Mouse (Mus musculus) ovary, adult 18-20 months (tissue): ENCODE results near the gene Nap1l1.
A peak's percentile ranks its signal among the peaks of the same experiment; 100 is the strongest.
"Not testable (repeated sequence)": the region's sequence is repeated elsewhere in the genome, so short reads cannot be mapped to it uniquely, and the experiment has no call there.

Source experiments
- DNase-seq: peaks from one replicate; pipeline ENCODE4 v3.0.0; 2022; ENCODE audit warnings: low spot score, mixed read lengths

Gene Nap1l1

GRCm38 (mm10) chr10:111479599-111479998 lies 6.6 kb downstream of the Nap1l1 start:
- no peak for DNase-seq

GRCm38 (mm10) chr10:111482654-111483053 lies 9.6 kb downstream of the Nap1l1 start:
- no peak for DNase-seq

- DNase-seq = no peak
Measured at GRCm38 (mm10) chr10:111484079-111484478, 11.1 kb downstream of the Nap1l1 start.

GRCm38 (mm10) chr10:111488793-111489192 lies 15.8 kb downstream of the Nap1l1 start:
- no peak for DNase-seq

GRCm38 (mm10) chr10:111490079-111490478 lies 17.1 kb downstream of the Nap1l1 start:
- DNase-seq = not testable (repeated sequence)

GRCm38 (mm10) chr10:111495888-111496287 lies 22.9 kb downstream of the Nap1l1 start:
- no peak for DNase-seq

- no peak for DNase-seq
Measured at GRCm38 (mm10) chr10:111499892-111500291, 26.9 kb downstream of the Nap1l1 start.

GRCm38 (mm10) chr10:111503071-111503470 lies 30.0 kb downstream of the Nap1l1 start:
- DNase-seq = peak; percentile 25

GRCm38 (mm10) chr10:111503716-111504115 lies 30.7 kb downstream of the Nap1l1 start:
- DNase-seq = no peak

- DNase-seq = no peak
Measured at GRCm38 (mm10) chr10:111504606-111505005, 31.6 kb downstream of the Nap1l1 start.

- no peak for DNase-seq
Measured at GRCm38 (mm10) chr10:111505406-111505805, 32.4 kb downstream of the Nap1l1 start.

GRCm38 (mm10) chr10:111506101-111506925 lies 33.3 kb downstream of the Nap1l1 start, which contains the start of gene Phlda1:
Gene Phlda1, plus strand, starts transcription at chr10:111506286.
- peak; percentile 91 for DNase-seq

- no peak for DNase-seq
Measured at GRCm38 (mm10) chr10:111506926-111507459, 34.0 kb downstream of the Nap1l1 start.

GRCm38 (mm10) chr10:111507460-111508211 lies 34.6 kb downstream of the Nap1l1 start:
- peak; percentile 36 for DNase-seq

- no peak for DNase-seq
Measured at GRCm38 (mm10) chr10:111508324-111509080, 35.5 kb downstream of the Nap1l1 start.

GRCm38 (mm10) chr10:111509103-111509784 lies 36.2 kb downstream of the Nap1l1 start:
- no peak for DNase-seq

- no peak for DNase-seq
Measured at GRCm38 (mm10) chr10:111509981-111510380, 37.0 kb downstream of the Nap1l1 start.

- DNase-seq = no peak
Measured at GRCm38 (mm10) chr10:111510798-111511197, 37.8 kb downstream of the Nap1l1 start.

GRCm38 (mm10) chr10:111512036-111512568 lies 39.1 kb downstream of the Nap1l1 start:
- no peak for DNase-seq

- no peak for DNase-seq
Measured at GRCm38 (mm10) chr10:111514282-111514885, 41.4 kb downstream of the Nap1l1 start.
